Mouse (Mus musculus) liver, postnatal 0 days (tissue): ENCODE measurements around the gene Mroh9.

Experiments used
- CTCF ChIP-seq: sonication (generic); IDR thresholded peaks from 2 replicates; pipeline ENCODE4 v1.5.1; 2016; ENCODE audit warnings: antibody characterized with exemption, low read depth
- EP300 ChIP-seq: IDR thresholded peaks from 2 replicates; pipeline ENCODE4 v1.6.1; 2016; ENCODE audit warnings: antibody characterized with exemption, low read depth, mild to moderate bottlenecking

DNA sequence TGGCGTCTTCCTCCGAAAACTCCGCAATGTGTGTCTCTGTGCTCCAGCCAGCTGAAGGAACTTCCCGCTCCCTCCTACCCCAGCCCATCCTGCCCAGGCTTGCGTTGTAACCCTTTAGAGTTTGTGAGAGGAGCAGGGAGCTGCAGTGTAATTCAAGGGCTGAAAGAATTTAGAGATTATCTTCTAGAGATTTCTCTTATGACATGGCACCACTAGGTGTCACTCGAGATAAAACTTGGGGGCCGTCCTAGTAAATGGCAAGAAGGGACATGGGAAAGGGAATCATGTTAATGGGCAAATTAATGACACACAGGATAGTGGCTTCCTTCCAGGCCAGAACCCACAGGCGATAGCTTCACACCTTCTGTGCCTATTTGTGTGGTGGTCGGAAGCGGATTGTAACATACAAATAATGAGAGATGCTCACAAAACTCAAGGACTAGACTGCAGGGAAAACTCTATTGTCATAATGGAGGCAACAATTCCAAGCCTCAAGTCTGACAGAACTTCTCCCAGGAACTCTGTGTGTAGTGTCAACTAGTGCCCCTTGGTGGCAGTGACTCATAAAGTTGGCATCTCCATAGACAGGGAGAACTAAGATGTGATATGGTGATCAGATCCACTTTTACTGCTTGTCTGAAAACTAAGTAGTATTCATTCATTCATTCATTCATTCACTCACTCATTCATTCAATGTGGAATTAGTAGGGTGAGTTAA is 6.1 kb upstream of the Mroh9 start:
- TF ChIP-seq CTCF, result peak; percentile 38
- TF ChIP-seq EP300, result no peak
